Mouse (Mus musculus): ENCODE measurements around the gene Inca1.

DNA sequence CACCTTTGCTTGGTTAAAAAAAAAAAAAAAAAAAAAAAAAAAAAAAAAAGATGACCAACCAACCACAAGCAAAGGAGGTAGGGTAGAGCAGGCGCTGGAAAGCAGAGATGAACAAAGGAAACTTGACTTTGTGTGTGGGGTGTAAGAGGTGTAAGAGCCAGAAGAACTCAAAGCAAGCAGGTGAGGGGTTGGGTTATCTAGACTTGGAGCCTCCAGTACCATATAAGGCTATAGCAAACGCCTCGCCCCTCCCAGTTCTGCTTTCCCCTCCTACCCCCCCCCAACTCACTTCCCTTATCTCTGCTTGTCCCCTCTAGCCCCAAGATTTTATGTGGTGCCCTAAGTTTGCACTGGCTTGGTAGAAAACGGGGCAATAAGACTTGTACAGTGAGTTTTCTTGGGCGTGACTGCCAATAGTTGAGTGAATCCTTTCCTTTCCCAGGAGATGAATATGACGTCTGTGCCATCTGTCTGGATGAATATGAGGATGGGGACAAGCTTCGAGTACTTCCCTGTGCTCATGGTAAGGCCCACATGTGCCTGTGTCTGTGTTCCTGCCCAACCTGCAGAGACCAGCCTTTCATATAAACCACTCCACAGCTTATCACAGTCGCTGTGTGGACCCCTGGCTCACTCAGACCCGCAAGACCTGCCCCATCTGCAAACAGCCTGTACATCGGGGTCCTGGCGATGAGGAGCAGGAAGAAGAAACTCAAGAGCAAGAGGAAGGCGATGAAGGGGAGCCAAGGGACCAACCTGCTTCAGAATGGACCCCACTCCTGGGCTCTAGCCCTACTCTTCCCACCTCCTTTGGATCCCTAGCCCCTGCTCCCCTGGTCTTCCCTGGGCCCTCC, 49.4 kb downstream of the Inca1 start:
- TF ChIP-seq CTCF (IDR thresholded peaks at IDR 0.05; ENCODE audit: control insufficient read depth, insufficient read depth, insufficient replicate concordance, low read depth, low read length) (no peak), POLR2A (IDR thresholded peaks at IDR 0.05; ENCODE audit: control insufficient read depth, low read depth, low read length) (no peak)

All from testis, adult 2 months (tissue).